Mouse (Mus musculus) lung, adult 2 months (tissue): ENCODE results near the gene Scube1. TPM values are rescaled to one million over a fixed set of nuclear protein-coding genes. Genes with fewer than 3 reads are reported as not detected.

Source experiments
- DNase-seq: peaks from one replicate; pipeline ENCODE4 v3.0.0; 2022
- H3K4me1 ChIP-seq: fragments of 200-500 bp; 2 replicates; pipeline ENCODE4 v1.6.1; 2011; ENCODE audit warnings: low read length; ENCODE audit not compliant: control insufficient read depth, insufficient read depth
- H3K4me3 ChIP-seq: fragments of 200-500 bp; replicated peaks from 2 replicates; pipeline ENCODE3; 2011; ENCODE audit warnings: low read depth, mild to moderate bottlenecking, control low read depth, low read length; ENCODE audit errors: extremely low read depth
- CTCF ChIP-seq: fragments of 200-500 bp; IDR thresholded peaks from 2 replicates; pipeline ENCODE4 v1.5.1; 2011; ENCODE audit warnings: mild to moderate bottlenecking, low read length, control low read depth; ENCODE audit not compliant: insufficient read depth
- POLR2A ChIP-seq: fragments of 200-500 bp; IDR thresholded peaks from 2 replicates; pipeline ENCODE4 v1.6.1; 2011; ENCODE audit warnings: low read depth, mild to moderate bottlenecking, control low read depth, low read length, borderline replicate concordance; ENCODE audit errors: extremely low read depth
- WGBS: fragments of 180-500 bp; shearing (Covaris S2); methylation state at CpG from one replicate; pipeline ENCODE4 v1.1.7; 2018; 5-methylcytosine and 5-hydroxymethylcytosine counted together
- polyA plus RNA-seq: library from polyadenylated mRNA; depleted of rRNA; stranded (reverse); fragments of >200 nt; gene quantifications from 2 replicates; pipeline ENCODE4 v1.2.3, GENCODE M21; 2012

Gene Scube1
- polyA plus RNA-seq, 1 experiment: 17.2 TPM

DNA sequence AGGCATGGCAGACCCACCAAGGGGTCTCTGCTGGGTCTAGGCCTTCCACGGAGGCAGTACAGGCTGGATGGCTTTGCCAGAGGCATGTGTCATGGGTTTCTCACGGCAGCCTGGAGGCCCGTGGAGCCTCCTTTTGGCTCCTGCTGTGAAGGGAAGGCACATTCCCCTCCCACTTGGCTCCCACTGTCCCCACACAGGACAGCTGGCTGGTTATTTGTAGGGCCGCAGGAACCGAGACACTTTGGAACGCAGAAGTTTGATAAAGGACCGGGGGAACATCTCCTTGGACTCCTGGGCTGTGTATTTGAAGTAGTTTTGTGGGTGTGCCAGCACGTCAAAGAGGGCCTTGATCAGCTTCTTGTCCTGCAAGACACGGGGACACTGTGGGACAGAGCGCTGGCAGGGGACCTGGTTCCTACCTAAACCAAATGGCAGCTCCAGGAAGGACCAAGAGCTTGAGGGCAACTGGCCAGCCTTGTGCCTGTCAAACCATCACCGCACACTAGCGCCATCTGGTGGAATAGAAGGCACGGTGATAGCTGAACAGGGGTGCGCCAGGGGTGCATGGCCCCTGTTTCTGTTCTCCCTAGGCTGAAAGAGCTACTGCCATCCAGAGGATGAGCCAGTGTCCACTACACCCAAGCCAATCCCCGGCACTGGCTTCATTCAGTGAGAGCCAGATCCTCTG, 117.6 kb downstream of the Scube1 start:
- 44% methylated on average over 15 of the region's 15 CpGs for WGBS
- DNase-seq: peak; percentile 66

DNA sequence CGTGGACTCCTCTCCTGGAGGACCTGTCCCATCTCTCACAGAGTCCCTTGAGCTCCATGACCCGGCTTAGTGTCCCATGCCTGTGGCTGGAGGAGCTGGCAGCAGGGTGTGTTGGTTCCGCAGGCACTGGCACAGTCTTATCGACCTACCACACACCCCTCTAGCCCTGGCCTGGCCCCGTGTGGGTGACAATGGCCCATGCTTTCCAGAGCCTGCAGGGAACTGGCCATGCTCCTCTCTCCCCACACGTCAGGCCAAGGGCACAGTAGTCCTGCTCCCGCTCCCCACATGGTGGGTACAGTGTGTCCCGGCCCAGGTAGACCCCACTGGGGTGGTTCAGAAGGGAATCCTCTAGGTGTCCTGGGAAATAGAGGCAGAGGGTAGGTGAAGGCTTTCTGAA, 118.1 kb downstream of the Scube1 start:
- 88% methylated on average over 8 of the region's 8 CpGs for WGBS
- Histone ChIP-seq H3K4me1 (no peaks in the 10 kb centered on the region), H3K4me3 (no peak overlapping the region)
- TF ChIP-seq CTCF: no peak
- no peak for TF ChIP-seq POLR2A
- no peak for DNase-seq

More for the DNA sequence above, 117.6 kb downstream of the Scube1 start:
- TF ChIP-seq POLR2A (no peak), CTCF (peak; percentile 85)
- Histone ChIP-seq H3K4me1 (no peaks in the 10 kb centered on the region), H3K4me3 (no peak overlapping the region)

DNA sequence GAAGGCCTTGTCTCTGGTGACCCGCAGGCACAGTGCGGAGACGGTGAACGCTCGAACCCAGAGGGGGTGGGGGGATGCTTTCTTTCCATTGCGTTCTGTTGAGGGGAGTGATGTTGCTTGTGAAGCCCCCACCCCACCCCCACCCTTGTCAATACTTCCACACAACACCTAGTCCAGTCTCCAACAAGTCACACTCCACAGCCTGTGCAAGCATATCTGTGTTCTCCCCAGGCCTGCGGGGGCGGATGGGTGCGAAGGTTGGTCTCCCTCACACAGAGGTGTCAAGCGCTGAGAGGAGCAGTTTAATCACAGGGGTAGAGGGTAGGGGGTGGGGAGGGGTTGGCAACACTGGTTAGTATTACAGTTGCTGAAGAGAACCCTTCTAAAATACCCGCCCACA, 118.6 kb downstream of the Scube1 start:
- TF ChIP-seq POLR2A (no peak), CTCF (no peak)
- Histone ChIP-seq H3K4me3 (no peak overlapping the region), H3K4me1 (no peaks in the 10 kb centered on the region)
- no peak for DNase-seq
- WGBS: 86% methylated on average over 11 of the region's 11 CpGs

DNA sequence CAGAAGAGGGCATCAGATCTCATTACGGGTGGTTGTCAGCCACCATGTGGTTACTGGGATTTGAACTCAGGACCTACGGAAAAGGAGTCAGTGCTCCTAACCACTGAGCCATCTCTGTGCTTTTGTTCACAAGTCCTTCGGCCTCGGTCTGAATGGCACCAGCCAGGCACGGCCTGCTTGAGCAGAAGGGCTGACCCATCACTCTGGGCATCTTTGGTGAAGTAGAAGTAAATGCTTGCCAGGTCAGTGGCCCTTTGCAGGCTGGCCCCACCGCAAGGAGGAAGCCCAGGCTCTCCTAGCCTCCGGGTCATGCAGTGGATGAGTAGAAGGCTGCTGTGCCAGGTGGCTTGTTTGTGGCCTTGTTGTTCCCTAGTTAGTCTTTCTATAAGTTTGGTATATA, 121.4 kb downstream of the Scube1 start:
- no peak overlapping the region for H3K4me3 ChIP-seq
- no peaks in the 10 kb centered on the region for H3K4me1 ChIP-seq
- TF ChIP-seq CTCF (no peak), POLR2A (no peak)
- WGBS: 98% methylated on average over 7 of the region's 7 CpGs
- no peak for DNase-seq

DNA sequence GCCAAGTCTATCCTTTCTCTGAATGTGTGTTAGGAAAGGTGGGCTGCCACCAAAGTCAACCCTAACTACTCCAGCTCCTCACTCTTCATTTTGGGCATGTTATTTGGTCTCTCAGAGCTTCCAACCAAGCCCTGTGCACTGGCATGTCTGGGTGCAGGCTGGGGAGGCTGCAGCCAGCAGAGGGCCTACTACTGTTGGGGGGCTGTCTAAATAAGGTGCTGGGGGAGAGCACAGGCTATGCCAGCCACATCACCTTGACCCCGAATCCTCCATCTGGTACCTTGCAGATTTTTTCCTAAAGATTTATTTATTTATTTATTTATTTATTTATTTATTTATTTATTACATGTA, 121.8 kb downstream of the Scube1 start:
- no peak overlapping the region for H3K4me3 ChIP-seq
- H3K4me1 ChIP-seq: no peaks in the 10 kb centered on the region
- no peak for DNase-seq
- TF ChIP-seq CTCF (no peak), POLR2A (no peak)
- WGBS: 91% methylated on average over 1 of the region's 1 CpGs

DNA sequence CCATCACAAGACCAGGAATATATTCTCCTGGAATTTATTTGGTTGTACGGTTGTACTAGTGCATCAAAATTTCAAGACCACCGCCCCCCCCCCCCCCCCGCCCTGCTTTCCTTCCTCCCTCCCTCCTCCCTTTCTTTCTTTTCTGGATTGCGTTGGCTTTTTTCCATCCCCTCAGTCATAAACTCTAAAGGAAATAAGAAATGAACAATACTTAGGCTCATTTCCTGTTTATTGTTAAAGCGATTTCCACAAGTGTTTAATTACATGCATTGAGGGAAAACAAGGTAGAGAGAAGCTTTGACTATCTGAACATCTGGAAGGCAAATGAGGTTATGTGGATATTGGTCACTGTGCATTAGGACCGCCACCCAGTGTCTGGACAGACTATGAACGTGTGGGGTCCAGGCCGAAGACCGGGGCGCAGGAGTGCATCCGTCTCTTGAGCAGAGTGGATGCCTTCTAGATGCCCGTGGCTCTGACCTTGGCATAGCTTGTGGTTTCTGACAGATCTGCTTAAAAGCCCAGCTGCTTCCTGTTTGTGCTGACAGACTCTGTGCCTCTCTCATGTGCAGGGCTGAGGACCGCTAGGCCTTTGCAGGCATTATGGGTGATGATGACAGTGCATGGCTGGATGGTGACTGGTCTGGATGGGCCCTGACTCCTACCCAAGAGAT, 122.3 kb downstream of the Scube1 start:
- WGBS: 35% methylated on average over 13 of the region's 13 CpGs
- no peaks in the 10 kb centered on the region for H3K4me1 ChIP-seq
- TF ChIP-seq POLR2A (no peak), CTCF (no peak)
- no peak for DNase-seq
- H3K4me3 ChIP-seq: no peak overlapping the region

DNA sequence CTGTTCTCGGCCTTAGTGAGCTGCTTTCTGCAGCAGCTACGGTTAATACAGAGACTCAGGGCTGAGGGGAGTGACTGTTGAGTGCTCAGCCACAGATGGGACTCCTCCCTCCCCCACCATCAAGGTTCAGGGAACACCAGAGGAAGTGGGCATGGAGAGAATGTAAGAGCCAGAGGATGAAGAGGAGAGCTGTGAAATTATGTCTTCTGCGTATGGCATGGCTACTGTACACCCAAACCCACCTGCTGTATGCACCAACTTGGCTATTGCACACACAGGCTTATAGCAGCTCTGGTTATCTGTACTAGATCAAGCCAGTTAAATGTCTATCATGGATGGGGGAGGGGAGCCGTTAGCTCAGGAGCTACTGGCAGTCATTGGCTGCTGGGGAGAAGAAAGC, 123.6 kb downstream of the Scube1 start:
- TF ChIP-seq POLR2A: no peak
- TF ChIP-seq CTCF: no peak
- 85% methylated on average over 4 of the region's 4 CpGs for WGBS
- DNase-seq: no peak
- Histone ChIP-seq H3K4me3 (no peak overlapping the region), H3K4me1 (no peaks in the 10 kb centered on the region)

DNA sequence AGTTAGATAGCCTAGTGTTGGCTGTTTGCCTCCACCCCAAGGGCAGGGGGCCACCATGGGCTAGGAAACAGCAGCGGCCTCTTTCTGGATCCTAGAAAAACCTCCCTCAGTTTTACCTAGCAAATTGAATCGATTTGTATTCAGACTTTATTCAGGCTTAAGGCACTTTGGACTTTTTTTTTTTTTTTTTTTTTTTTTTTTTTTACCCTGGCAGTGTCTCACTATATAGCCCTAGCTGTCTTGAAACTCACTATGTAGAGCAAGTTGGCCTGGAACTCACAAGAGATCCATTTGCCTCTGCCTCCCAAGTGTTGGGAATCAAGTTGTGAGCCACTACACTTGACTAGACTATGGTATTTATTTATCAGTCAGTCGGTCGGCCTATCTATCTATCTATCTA, 128.0 kb downstream of the Scube1 start:
- TF ChIP-seq CTCF: no peak
- TF ChIP-seq POLR2A: no peak
- 92% methylated on average over 4 of the region's 4 CpGs for WGBS
- H3K4me3 ChIP-seq: no peak overlapping the region
- peaks cover 7% of the 10 kb centered on the region; the same call in 1 of the 2 replicates for H3K4me1 ChIP-seq
- DNase-seq: no peak

DNA sequence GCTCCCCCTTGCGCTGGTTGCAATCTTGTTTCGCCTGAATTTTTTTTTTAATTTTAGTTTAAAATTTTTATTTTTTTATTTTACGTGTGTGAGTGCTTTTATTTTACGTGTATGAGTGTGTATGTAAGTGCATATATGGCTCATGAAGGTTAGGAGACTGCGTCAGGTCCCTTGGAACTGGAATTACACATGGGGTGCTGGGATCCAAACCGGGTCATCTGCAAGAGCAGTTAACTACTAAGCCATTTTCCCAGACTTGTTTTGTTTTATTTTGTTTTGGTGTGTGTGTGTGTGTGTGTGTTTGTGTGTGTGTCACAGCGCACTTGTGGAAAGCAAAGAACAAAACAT, 129.5 kb downstream of the Scube1 start:
- Histone ChIP-seq H3K4me3 (peak overlapping the region; percentile 91), H3K4me1 (peaks cover 7% of the 10 kb centered on the region; the same call in 1 of the 2 replicates)
- TF ChIP-seq POLR2A (no peak), CTCF (no peak)
- 31% methylated on average over 7 of the region's 7 CpGs for WGBS
- no peak for DNase-seq

DNA sequence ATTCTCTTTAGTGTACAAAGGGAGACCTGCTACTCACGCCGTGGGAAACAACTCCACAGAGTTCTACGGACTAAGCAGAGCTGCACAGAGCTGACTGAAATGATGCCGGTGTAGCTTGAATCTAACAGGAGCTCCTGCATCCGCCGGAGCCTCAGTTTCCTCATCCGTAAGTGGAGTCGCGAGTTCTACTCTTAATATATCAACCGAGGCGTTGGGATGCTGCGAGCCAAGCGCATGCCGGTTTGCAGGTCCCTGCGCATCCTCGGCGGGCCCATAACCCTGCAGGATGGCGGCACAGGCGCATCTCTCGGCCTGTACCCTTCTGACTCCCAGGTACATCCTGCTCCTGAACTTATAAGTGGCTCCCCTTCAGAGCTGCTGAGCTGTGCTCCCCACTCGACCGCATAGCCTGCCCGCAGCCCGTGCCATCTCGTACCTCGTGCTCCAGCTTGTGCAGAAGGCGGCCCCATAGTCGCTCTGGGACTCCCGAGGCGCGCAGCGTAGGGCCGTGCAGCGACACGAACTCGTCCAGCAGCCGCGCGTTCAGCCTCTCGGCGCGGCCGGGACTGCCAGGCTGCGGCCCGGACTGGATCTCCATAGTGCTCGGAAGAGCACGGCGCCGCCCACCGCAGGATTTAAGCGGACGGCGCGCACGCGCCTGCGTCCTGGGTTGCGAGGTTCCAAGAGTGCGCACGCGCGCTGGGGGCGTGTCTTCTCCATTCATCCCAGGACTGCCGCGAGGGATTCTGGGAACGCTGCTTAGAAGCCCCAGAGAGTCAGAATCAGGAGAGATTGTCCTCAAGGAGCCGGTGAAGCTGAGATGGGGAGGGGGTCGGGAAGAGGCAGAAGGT, 130.1 kb downstream of the Scube1 start, which contains the start of gene Ttll12:
Gene Ttll12, minus strand, starts transcription at position 645 of the 851 bp plus-strand sequence.
- Histone ChIP-seq H3K4me3 (peak within 1 kb of the TSS; percentile 91), H3K4me1 (peaks cover 7% of the 10 kb centered on the region; the same call in 1 of the 2 replicates)
- DNase-seq: peak; percentile 89
- under 1% methylated on average over 68 of the region's 68 CpGs for WGBS
- TF ChIP-seq CTCF (no peak), POLR2A (peak; percentile 64)
